15 mouse cellular contexts compared by ENCODE assay signal in the genomic region with DNA sequence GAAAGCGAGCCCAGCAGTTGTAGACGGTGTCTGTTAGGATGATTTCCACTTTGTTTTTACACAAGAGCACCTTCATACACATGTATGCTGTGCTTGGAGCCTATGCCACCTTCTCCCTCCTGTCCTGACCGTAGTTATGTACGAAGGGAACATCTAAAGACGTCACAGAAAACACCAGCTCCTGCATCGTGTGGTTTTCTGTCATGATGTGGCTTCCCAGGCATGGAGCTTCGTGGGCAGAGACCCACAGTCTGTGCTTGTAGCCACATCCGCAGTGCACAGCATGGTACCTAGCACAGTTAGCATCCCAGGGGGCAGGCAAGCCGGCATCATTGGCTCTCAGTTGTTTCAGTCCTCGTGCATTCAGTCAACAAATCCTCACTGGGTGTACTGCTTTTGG. TPM values are rescaled to one million over a fixed set of nuclear protein-coding genes. Genes with fewer than 3 reads are reported as not detected.
DNase-seq lines count a peak whose midpoint lies in the region; ATAC-seq lines count a peak whose summit lies in the region.
"Had no signal": no experiment of that assay in that cellular context is flagged by ENCODE, and none has a peak within 500 bp of the region (broad histone marks: within the 10 kb centered on the region; RNA-seq: fewer than 3 reads in every experiment).

No protein-coding gene starts in this region.

- peak; percentile 10 to 57; a peak in 1 of 4 replicates for ATAC-seq in hematopoietic stem cell, adult 5-6 weeks (replicated peaks in 1 of 2; ENCODE audit: insufficient read depth in 1 of 2, low FRiP score in 2 of 2, low TSS enrichment in 1 of 2, low read depth in 1 of 2, poor library complexity in 2 of 2, severe bottlenecking in 2 of 2)
- ATAC-seq: forebrain, postnatal 0 days had no signal

- peak; percentile 7 to 44 for DNase-seq in thymus, adult 18-20 months
- no peak for DNase-seq in thymus, postnatal 4 days
- DNase-seq in thymus, postnatal 0 days (ENCODE audit: low spot score), result peak; percentile 54
- DNase-seq in left cerebral cortex, postnatal 14 days (ENCODE audit: low spot score in 2 of 2), result no peak
- DNase-seq in ovary, postnatal 36 days (ENCODE audit: low spot score), result no peak
- no peak for DNase-seq in yolk sac, embryonic 10.5 days (ENCODE audit: low spot score)
- DNase-seq: adrenal gland, postnatal 36 days; cerebellum, postnatal 10 days; forebrain, postnatal 0 days; kidney, postnatal 14 days; layer of hippocampus, postnatal 36 days; liver, embryonic 13.5 days; lung, adult 2 months; lung, postnatal 14 days had no signal

- intact Hi-C loops in left cerebral cortex, postnatal 14 days (cut with DNase I), result no loop called here

RNA-seq across cellular contexts. Expression of a gene that starts 45.8 kb away (rescaled TPM):
- 71.5 and 86.5 TPM in 2 replicates for total RNA-seq in hematopoietic stem cell, adult 5-6 weeks (2017)
- polyA plus RNA-seq in thymus, postnatal 0 days (2015; fragmentation: Nextera tagmentation; extraction: Ambion mirVana), result 47.5 and 66.9 TPM in 2 replicates
- total RNA-seq in left cerebral cortex, postnatal 14 days (2021), result 10 to 100 TPM; 15.7 to 19.7 TPM

Comparison
In these comparisons a context has a peak if more than half of its experiments do, and no peak if none do; other contexts are left out.
1. DNase-seq: peak in thymus, adult 18-20 months (2 of 2) and thymus, postnatal 0 days (single experiment); none in thymus, postnatal 4 days (single experiment), left cerebral cortex, postnatal 14 days (0 of 2), ovary, postnatal 36 days (single experiment) and yolk sac, embryonic 10.5 days (single experiment).